Mouse (Mus musculus) left cerebral cortex, postnatal 25 days (tissue): ENCODE measurements around the gene Dusp14. TPM values are rescaled to one million over a fixed set of nuclear protein-coding genes. Genes with fewer than 3 reads are reported as not detected.
A peak's percentile ranks its signal among the peaks of the same experiment; 100 is the strongest.

ENCODE experiments used
- DNase-seq, 2 experiments: peaks; one replicate each; pipeline ENCODE4 v3.0.0; 2022; ENCODE audit warnings: low spot score in 2 of 2, mixed read lengths in 1 of 2
- intact Hi-C: fragments of 180-260 bp; cut with DNase I; formaldehyde crosslinking; loops from one replicate; pipeline ENCODE4 v1.15.1; 2025
- total RNA-seq, 2 experiments: library from RNA; stranded (reverse); gene quantifications; 2 replicates each; pipeline ENCODE4 v1.2.3; 2021

Gene Dusp14
- 10 to 100 TPM; 72.7 to 80.8 TPM for total RNA-seq

GRCm38 (mm10) chr11:84069034-84069370 is at the start of gene Dusp14:
TSS of gene Dusp14 (minus strand) at chr11:84069261.
- intact Hi-C loops, result loop anchor here (1.0 to 5.0 kb wide), 2 partner anchors 28 to 58 kb away; partner anchors contain the start of genes Acaca and Tada2a
- DNase-seq, result peak in 1 of 2 experiments; percentile 76

GRCm38 (mm10) chr11:84117431-84117830 is 48.4 kb upstream of the Dusp14 start:
- no peak for DNase-seq
- intact Hi-C loops, result no loop called here

GRCm38 (mm10) chr11:84116221-84116620 is 47.2 kb upstream of the Dusp14 start:
- intact Hi-C loops, result no loop called here
- DNase-seq, result no peak

- intact Hi-C loops, result no loop called here
- DNase-seq, result no peak
Measured at GRCm38 (mm10) chr11:84115646-84116045, 46.6 kb upstream of the Dusp14 start.

- peak in 1 of 2 experiments; percentile 57 for DNase-seq
- intact Hi-C loops, result no loop called here
Measured at GRCm38 (mm10) chr11:84113623-84114022, 44.6 kb upstream of the Dusp14 start.

- intact Hi-C loops, result no loop called here
- DNase-seq, result no peak
Measured at GRCm38 (mm10) chr11:84107137-84107536, 38.1 kb upstream of the Dusp14 start.

- intact Hi-C loops, result no loop called here
- DNase-seq, result no peak
Measured at GRCm38 (mm10) chr11:84104036-84104435, 35.0 kb upstream of the Dusp14 start.

GRCm38 (mm10) chr11:84101182-84101581 is 32.1 kb upstream of the Dusp14 start:
- intact Hi-C loops, result no loop called here
- DNase-seq, result no peak

- intact Hi-C loops, result loop anchor here (1.0 kb wide), 1 partner anchor 28 kb away; the partner anchor contains the start of gene Dusp14
- peak; percentile 23 to 81 for DNase-seq
Measured at GRCm38 (mm10) chr11:84097251-84097998, 28.4 kb upstream of the Dusp14 start.

- intact Hi-C loops, result no loop called here
Measured at GRCm38 (mm10) chr11:84095084-84095483, 26.0 kb upstream of the Dusp14 start.

GRCm38 (mm10) chr11:84090572-84090971 is 21.5 kb upstream of the Dusp14 start:
- no peak for DNase-seq
- intact Hi-C loops, result no loop called here

More at GRCm38 (mm10) chr11:84095084-84095483, 26.0 kb upstream of the Dusp14 start:
- no peak for DNase-seq

GRCm38 (mm10) chr11:84081901-84082300 is 12.8 kb upstream of the Dusp14 start:
- intact Hi-C loops, result no loop called here
- DNase-seq, result no peak

GRCm38 (mm10) chr11:84080327-84080726 is 11.3 kb upstream of the Dusp14 start:
- no peak for DNase-seq
- intact Hi-C loops, result no loop called here

GRCm38 (mm10) chr11:84079887-84080286 is 10.8 kb upstream of the Dusp14 start:
- no peak for DNase-seq
- intact Hi-C loops, result no loop called here

- intact Hi-C loops, result no loop called here
- no peak for DNase-seq
Measured at GRCm38 (mm10) chr11:84079361-84079760, 10.3 kb upstream of the Dusp14 start.

GRCm38 (mm10) chr11:84078601-84079000 is 9.5 kb upstream of the Dusp14 start:
- intact Hi-C loops, result no loop called here
- DNase-seq, result no peak

GRCm38 (mm10) chr11:84077008-84077407 is 7.9 kb upstream of the Dusp14 start:
- no peak for DNase-seq
- intact Hi-C loops, result no loop called here

- intact Hi-C loops, result no loop called here
- peak in 1 of 2 experiments; percentile 83 for DNase-seq
Measured at GRCm38 (mm10) chr11:84073816-84074764, 5.0 kb upstream of the Dusp14 start.

- DNase-seq, result peak; percentile 70 to 95
- intact Hi-C loops, result no loop called here
Measured at GRCm38 (mm10) chr11:84072904-84073651, 4.0 kb upstream of the Dusp14 start.
